Mouse (Mus musculus): ENCODE data around the gene 4930558C23Rik. TPM values are rescaled to one million over a fixed set of nuclear protein-coding genes. Genes with fewer than 3 reads are reported as not detected.
A peak's percentile ranks its signal among the peaks of the same experiment; 100 is the strongest.
"Not testable (repeated sequence)": the region's sequence is repeated elsewhere in the genome, so short reads cannot be mapped to it uniquely, and the experiment has no call there.

4930558C23Rik gene
- polyA plus RNA-seq, 1 experiment, result not detected

DNA sequence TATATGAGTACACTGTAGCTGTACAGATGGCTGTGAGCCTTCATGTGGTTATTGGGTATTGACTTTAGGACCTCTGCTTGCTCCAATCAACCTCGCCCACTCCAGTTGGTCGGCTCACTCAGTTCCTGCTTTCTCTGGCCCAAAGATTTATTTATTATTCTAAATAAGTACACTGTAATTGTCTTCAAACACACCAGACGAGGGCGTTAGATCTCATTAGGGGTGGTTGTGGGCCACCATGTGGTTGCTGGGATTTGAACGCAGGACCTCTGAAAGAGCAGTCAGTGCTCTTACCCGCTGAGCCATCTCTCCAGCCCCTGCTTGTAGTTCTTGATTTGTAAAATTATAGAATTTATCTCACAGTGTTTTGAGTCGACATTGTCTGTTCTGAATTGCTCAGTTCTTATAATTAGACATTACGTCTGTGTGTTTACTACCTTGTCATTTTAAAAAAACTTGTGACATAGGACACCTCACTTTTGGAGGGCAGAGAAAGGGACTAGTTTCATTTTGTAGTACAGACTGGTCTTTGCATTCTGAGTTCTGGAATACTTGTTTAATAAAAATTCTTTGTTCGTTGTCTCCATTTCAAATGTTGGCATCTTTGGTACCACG, 30.8 kb upstream of the 4930558C23Rik start:
- H3K4me3 ChIP-seq (ENCODE audit: insufficient read depth, low read length), result peak overlapping the region; percentile 28
- no peak; the same call in 1 of the 2 replicates for TF ChIP-seq CTCF (IDR thresholded peaks at IDR 0.05; ENCODE audit: low read depth, low read length)
- no peak for TF ChIP-seq POLR2A (IDR thresholded peaks at IDR 0.05; ENCODE audit: borderline replicate concordance, low read depth, low read length)
- peaks cover 8% of the 10 kb centered on the region for H3K4me1 ChIP-seq (ENCODE audit: control insufficient read depth, insufficient read depth, low read length)
- peak overlapping the region; percentile 24 for H3K27ac ChIP-seq (ENCODE audit: insufficient read depth, low read depth, low read length)

DNA sequence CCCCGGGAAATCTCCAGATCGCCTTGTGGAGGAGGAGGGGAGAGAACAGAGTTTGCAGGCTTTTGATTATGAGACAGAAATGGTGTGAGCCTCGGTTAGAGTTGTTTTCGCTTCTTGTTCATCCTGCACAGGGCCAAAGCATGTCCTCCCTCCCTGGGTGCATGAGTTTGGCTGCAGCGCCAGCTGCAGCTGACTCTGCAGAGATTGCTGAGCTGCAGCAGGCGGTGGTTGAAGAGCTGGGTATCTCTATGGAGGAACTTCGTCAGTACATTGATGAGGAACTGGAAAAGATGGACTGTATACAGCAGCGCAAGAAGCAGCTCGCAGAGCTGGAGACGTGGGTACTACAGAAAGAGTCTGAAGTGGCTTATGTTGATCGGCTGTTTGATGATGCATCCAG, 25.8 kb upstream of the 4930558C23Rik start:
- H3K4me1 ChIP-seq (ENCODE audit: control insufficient read depth, insufficient read depth, low read length); H3K4me3 ChIP-seq (ENCODE audit: insufficient read depth, low read length); H3K27ac ChIP-seq (ENCODE audit: insufficient read depth, low read depth, low read length): not testable (repeated sequence)

DNA sequence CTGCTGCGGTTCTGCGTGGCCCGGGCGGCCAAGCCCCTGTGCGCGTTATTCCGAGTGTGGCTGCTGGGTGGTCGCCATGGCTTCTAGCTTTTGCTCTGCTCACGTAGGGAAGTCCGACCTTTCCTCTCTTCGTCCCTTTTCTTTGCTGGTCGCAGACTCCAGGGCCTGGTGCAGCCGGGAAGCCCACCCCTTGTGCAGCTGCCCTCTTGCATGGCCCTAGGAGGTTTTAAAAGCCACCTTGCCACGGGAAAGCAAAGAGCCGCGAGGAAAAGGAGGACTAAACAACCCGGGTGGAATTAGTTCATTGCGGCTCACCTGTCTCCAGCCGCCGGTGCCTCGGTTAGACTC, 25.2 kb upstream of the 4930558C23Rik start:
- H3K4me3 ChIP-seq (ENCODE audit: insufficient read depth, low read length), result peak overlapping the region; percentile 58
- H3K27ac ChIP-seq (ENCODE audit: insufficient read depth, low read depth, low read length), result not testable (repeated sequence)

DNA sequence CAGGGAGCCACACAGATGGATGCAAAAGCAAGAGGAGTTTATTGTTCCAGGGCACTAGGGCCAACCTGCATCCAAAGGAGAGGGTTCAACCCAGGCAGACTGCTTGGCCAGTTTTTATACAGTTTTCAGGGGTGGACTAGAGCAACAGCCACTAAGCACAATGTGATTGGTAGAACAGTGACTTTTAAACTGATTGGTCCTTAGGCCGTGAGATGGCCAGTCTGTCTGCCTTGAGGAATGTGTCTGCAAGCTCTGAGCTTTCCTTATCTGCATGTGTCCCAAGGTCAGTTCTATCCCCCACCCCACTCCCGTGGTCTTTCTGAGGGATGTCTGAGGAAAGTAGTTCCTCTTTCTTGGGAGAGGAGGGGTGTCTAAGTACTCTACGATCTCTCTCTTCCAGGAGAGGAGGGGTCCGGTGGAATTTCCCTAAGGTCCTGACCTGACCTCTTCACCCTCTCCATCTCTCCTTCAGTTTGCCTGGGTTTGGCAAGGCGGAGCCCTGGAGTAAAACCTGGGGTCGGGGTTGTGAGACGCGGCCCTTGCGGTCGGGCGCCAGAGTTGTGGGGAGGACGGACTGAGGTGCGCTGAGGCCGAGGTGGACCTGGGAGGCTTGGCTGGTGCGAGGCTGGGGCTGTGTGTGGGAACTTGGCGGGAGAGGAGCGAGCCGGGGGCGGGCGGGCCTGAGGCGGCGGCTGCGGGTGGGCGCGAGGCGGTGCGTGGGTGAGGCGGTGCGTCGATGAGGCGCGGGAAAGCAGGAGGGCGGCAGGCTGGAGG, 24.7 kb upstream of the 4930558C23Rik start:
- H3K4me1 ChIP-seq (ENCODE audit: control insufficient read depth, insufficient read depth, low read length); H3K27ac ChIP-seq (ENCODE audit: insufficient read depth, low read depth, low read length): not testable (repeated sequence)
- peak overlapping the region; percentile 58 for H3K4me3 ChIP-seq (ENCODE audit: insufficient read depth, low read length)

More for the DNA sequence above, 25.2 kb upstream of the 4930558C23Rik start:
- H3K4me1 ChIP-seq (ENCODE audit: control insufficient read depth, insufficient read depth, low read length), result not testable (repeated sequence)

DNA sequence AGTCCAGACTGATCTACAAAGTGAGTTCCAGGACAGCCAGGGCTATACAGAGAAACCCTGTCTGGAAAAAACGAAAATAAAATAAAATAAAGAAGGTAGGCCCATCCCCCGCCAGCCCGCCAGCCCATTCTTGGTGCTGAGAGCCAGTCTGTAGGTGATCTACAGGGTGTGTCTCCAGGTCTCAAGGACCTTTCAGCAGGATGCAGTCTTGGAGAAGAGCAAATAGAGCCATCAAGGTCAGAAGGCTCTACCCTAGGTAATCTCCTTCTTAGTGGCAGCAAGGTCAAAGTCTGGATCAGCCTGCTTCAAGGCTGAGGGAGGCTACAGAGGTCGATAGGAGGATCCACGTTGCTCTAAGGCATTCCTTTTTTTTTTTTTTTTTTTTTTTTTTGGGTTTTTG, 23.8 kb upstream of the 4930558C23Rik start:
- not testable (repeated sequence) for H3K27ac ChIP-seq (ENCODE audit: insufficient read depth, low read depth, low read length); H3K4me3 ChIP-seq (ENCODE audit: insufficient read depth, low read length); H3K4me1 ChIP-seq (ENCODE audit: control insufficient read depth, insufficient read depth, low read length)

DNA sequence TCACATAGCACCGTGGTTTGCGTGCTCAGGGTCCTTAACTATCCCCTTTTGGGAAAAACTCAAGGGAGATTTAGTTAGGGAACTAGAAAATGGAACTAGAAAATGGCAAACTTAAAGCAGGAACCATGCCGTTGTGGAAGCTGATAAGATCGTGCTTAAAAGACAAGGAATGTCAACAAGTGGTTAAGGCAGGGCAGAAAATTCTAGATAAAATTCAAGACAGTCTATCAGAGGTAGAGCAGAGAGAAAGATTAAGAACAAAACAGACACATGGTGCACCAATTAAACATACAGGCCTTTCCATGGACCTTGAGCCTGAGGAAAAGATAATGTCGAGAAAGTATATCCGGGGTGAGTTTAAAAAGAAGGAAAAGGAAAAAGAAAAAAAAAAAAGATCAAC, 15.2 kb upstream of the 4930558C23Rik start:
- Histone ChIP-seq H3K4me3 (ENCODE audit: insufficient read depth, low read length) (no peak overlapping the region), H3K27ac (ENCODE audit: insufficient read depth, low read depth, low read length) (no peak overlapping the region), H3K4me1 (ENCODE audit: control insufficient read depth, insufficient read depth, low read length) (no peaks in the 10 kb centered on the region)
- TF ChIP-seq CTCF (IDR thresholded peaks at IDR 0.05; ENCODE audit: low read depth, low read length) (no peak), POLR2A (IDR thresholded peaks at IDR 0.05; ENCODE audit: borderline replicate concordance, low read depth, low read length) (no peak)

DNA sequence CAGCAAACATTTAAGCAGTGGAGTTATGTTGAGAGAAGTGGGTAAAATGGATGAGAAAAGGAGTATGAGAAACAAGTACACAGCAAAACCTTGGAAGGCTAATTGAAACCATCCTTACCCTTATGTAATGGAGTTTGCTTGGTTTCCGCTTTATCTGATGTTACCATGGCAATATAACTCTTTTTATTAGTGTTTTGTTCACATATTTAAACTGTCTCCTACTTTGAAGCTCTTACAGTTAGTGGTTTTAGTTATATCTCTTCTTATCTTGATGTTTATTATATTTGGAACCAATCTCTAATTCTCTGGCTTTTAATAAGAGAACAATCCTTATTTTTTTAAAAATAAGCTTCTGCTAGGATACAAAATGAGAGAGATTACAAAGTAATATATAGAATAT, 9.6 kb upstream of the 4930558C23Rik start:
- Histone ChIP-seq H3K4me3 (ENCODE audit: insufficient read depth, low read length) (no peak overlapping the region), H3K27ac (ENCODE audit: insufficient read depth, low read depth, low read length) (no peak overlapping the region), H3K4me1 (ENCODE audit: control insufficient read depth, insufficient read depth, low read length) (peaks cover 7% of the 10 kb centered on the region)
- TF ChIP-seq POLR2A (IDR thresholded peaks at IDR 0.05; ENCODE audit: borderline replicate concordance, low read depth, low read length), result no peak
- TF ChIP-seq CTCF (IDR thresholded peaks at IDR 0.05; ENCODE audit: low read depth, low read length), result no peak

DNA sequence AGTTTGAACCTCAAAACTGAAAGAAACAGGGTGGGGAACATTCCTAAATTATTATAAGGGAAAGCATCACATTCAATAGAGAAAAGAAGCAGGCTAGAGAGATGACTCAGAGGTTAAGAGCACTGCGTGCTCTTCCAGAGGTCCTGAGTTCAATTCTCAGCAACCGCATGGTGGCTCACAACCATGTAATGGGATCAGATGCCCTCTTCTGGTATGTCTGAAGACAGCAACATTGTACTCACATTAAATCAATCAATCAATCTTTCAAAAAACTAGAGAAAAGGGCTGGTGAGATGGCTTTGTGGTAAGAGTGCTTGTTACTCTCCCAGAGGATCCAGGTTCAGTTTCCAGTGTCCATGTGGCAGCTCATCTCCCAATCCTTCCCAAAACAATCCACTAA, 6.2 kb upstream of the 4930558C23Rik start:
- TF ChIP-seq POLR2A (IDR thresholded peaks at IDR 0.05; ENCODE audit: borderline replicate concordance, low read depth, low read length) (no peak), CTCF (IDR thresholded peaks at IDR 0.05; ENCODE audit: low read depth, low read length) (no peak)
- Histone ChIP-seq H3K4me3 (ENCODE audit: insufficient read depth, low read length) (no peak overlapping the region), H3K27ac (ENCODE audit: insufficient read depth, low read depth, low read length) (no peak overlapping the region), H3K4me1 (ENCODE audit: control insufficient read depth, insufficient read depth, low read length) (peaks cover 7% of the 10 kb centered on the region)

DNA sequence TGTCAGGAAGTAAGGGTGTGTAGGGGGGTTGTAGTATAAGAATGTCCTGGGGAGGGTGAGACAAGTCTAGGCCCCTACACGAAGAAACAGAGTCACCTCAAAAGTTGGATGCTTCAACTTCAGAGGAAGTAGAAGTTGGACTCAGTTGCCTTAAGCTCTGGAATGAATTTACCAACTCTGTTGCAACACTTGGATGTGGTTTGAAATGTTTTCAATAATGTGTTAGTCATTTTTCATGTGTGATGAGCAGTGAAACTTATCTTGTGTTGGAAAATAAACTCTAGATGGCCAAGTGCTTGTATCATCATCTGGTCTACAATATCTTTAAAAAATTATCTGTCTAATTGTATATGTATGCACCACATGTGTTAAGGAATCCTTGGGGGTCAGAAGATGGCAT, 5.1 kb upstream of the 4930558C23Rik start:
- H3K27ac ChIP-seq (ENCODE audit: insufficient read depth, low read depth, low read length), result peak overlapping the region; percentile 19; the same call in 1 of the 2 replicates
- H3K4me3 ChIP-seq (ENCODE audit: insufficient read depth, low read length), result no peak overlapping the region
- H3K4me1 ChIP-seq (ENCODE audit: control insufficient read depth, insufficient read depth, low read length), result peaks cover 7% of the 10 kb centered on the region
- TF ChIP-seq POLR2A (IDR thresholded peaks at IDR 0.05; ENCODE audit: borderline replicate concordance, low read depth, low read length) (no peak), CTCF (IDR thresholded peaks at IDR 0.05; ENCODE audit: low read depth, low read length) (no peak)

DNA sequence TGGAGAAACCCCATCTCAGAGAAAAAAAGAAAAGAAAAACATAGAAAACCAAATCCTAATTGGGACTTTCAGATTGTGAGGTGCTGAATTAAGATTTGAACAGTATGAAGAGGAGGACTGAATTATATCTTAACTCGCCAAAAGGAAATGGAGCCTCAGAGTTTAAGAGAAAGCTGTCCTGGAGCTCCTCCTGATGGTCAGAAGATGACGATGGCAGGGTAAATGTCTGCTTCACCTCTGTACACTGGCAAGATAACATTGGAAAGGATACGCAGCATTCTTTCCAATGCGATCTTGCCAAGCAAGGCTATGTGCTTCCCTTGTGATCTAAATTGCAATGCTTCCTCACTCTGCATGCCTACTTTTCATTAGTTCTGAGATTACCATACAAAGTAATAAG, 8.3 kb downstream of the 4930558C23Rik start:
- TF ChIP-seq CTCF (IDR thresholded peaks at IDR 0.05; ENCODE audit: low read depth, low read length), result no peak
- H3K27ac ChIP-seq (ENCODE audit: insufficient read depth, low read depth, low read length), result no peak overlapping the region
- no peaks in the 10 kb centered on the region for H3K4me1 ChIP-seq (ENCODE audit: control insufficient read depth, insufficient read depth, low read length)
- H3K4me3 ChIP-seq (ENCODE audit: insufficient read depth, low read length), result no peak overlapping the region
